Mouse (Mus musculus) heart, embryonic 10.5 days (tissue): ENCODE data around the gene Rbm48. TPM values are rescaled to one million over a fixed set of nuclear protein-coding genes. Genes with fewer than 3 reads are reported as not detected.

Experiments
- DNase-seq: peaks from one replicate; pipeline ENCODE4 v3.0.0-alpha.2; 2017; ENCODE audit warnings: low spot score
- H3K27ac ChIP-seq: fragments of 300-500 bp; sonication (generic); 2 replicates; pipeline ENCODE4 v1.5.1; 2016; ENCODE audit warnings: mild to moderate bottlenecking
- H3K27me3 ChIP-seq: fragments of 300-500 bp; sonication (generic); 2 replicates; pipeline ENCODE4 v1.6.1; 2016; ENCODE audit warnings: mild to moderate bottlenecking; ENCODE audit not compliant: poor library complexity, insufficient read depth, severe bottlenecking
- H3K36me3 ChIP-seq: fragments of 300-500 bp; sonication (generic); 2 replicates; pipeline ENCODE4 v1.6.1; 2016; ENCODE audit warnings: mild to moderate bottlenecking, moderate library complexity
- H3K4me1 ChIP-seq: fragments of 300-500 bp; sonication (generic); 2 replicates; pipeline ENCODE4 v1.6.1; 2016; ENCODE audit warnings: mild to moderate bottlenecking
- H3K4me3 ChIP-seq: fragments of 300-500 bp; sonication (generic); 2 replicates; pipeline ENCODE4 v1.5.1; 2016; ENCODE audit warnings: mild to moderate bottlenecking, moderate library complexity
- H3K9me3 ChIP-seq: fragments of 300-500 bp; sonication (generic); 2 replicates; pipeline ENCODE4 v1.6.1; 2016; ENCODE audit warnings: mild to moderate bottlenecking, moderate library complexity
- WGBS: fragments of 180-500 bp; shearing (Covaris S2); methylation state at CpG from one replicate; pipeline ENCODE4 v1.1.7; 2016; 5-methylcytosine and 5-hydroxymethylcytosine counted together
- polyA plus RNA-seq: library from polyadenylated mRNA; unstranded; fragments of >200 nt; fragmentation: Nextera tagmentation; extraction: Ambion mirVana; gene quantifications from 2 replicates; pipeline ENCODE4 v1.2.1, GENCODE M21; 2016

Rbm48 gene
- polyA plus RNA-seq, 1 experiment from 2014 or later: 11.4 TPM

DNA sequence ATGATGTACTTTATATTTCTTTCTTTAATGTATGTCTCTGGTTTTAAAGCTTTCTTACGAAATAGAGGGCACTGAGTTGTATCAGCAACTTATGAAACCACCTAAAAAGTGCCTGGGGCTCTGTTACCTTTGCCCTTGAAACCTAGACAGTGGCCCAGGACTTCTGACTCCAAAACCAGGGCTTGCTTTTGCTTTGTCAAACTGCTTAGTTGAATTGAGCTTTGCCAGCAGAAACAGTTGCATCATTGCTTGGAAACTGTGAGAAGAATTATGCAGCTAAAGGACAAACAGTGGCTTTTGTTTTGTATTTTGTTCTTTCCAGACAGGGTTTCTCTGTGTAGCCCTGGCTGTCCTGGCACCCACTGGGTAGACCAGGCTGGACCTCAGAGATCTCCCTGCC, 3.9 kb upstream of the Rbm48 start:
- no peak for DNase-seq
- Histone ChIP-seq H3K36me3 (peaks cover 14% of the 10 kb centered on the region; the same call in 1 of the 2 replicates), H3K4me1 (peaks cover 7% of the 10 kb centered on the region), H3K27me3 (no peaks in the 10 kb centered on the region), H3K9me3 (no peaks in the 10 kb centered on the region), H3K27ac (no peak overlapping the region), H3K4me3 (no peak overlapping the region)
- 76% methylated on average over 1 of the region's 1 CpGs for WGBS

- no peak overlapping the region for H3K4me3 ChIP-seq
- H3K27me3 ChIP-seq: no peaks in the 10 kb centered on the region
- DNase-seq: no peak
- 84% methylated on average over 5 of the region's 5 CpGs for WGBS
- H3K27ac ChIP-seq: no peak overlapping the region
- H3K36me3 ChIP-seq: peaks cover 3% of the 10 kb centered on the region; the same call in 1 of the 2 replicates
- peaks cover 13% of the 10 kb centered on the region for H3K4me1 ChIP-seq
- no peaks in the 10 kb centered on the region for H3K9me3 ChIP-seq
Measured at GRCm38 (mm10) chr5:3598766-3599165, 2.4 kb upstream of the Rbm48 start.

- H3K27ac ChIP-seq: no peak overlapping the region
Measured at GRCm38 (mm10) chr5:3597171-3597570, 786 bp upstream of the Rbm48 start.

GRCm38 (mm10) chr5:3595693-3596398, 539 bp downstream of the Rbm48 start, which contains the start of gene Pex1:
TSS of gene Pex1 (plus strand) at chr5:3596066.
- Histone ChIP-seq H3K4me3 (peak within 1 kb of the TSS; percentile 87), H3K9me3 (no peaks in the 10 kb centered on the region), H3K4me1 (peaks cover 13% of the 10 kb centered on the region), H3K27me3 (no peaks in the 10 kb centered on the region), H3K36me3 (peaks cover 12% of the 10 kb centered on the region), H3K27ac (peak within 1 kb of the TSS; percentile 90)
- peak; percentile 99 for DNase-seq
- under 1% methylated on average over 50 of the region's 50 CpGs for WGBS

More at GRCm38 (mm10) chr5:3597171-3597570, 786 bp upstream of the Rbm48 start:
- H3K9me3 ChIP-seq: no peaks in the 10 kb centered on the region
- H3K4me1 ChIP-seq: peaks cover 13% of the 10 kb centered on the region
- no peak for DNase-seq
- H3K4me3 ChIP-seq: peak overlapping the region; percentile 87
- H3K36me3 ChIP-seq: no peaks in the 10 kb centered on the region
- H3K27me3 ChIP-seq: no peaks in the 10 kb centered on the region

DNA sequence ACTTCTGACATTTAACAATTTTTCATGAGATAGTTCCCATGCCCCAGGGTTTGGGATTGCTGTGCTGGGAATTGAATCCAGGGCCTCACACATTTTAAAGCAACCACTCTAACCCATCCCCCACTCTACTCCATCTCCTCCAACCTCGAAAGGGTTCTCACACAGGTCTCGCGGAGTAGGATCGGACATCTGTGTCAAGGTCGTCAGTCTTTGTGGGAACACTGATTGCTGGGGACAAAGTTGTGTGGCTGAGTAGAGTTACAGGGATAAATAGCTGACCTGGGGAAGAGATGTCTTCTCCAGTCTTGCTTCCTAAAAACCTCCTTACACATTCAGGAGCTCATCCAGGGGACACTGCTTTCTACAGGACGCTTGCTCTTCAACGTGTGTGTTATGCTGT, 17.3 kb downstream of the Rbm48 start:
- Histone ChIP-seq H3K4me3 (no peak overlapping the region), H3K36me3 (peaks cover 94% of the 10 kb centered on the region), H3K9me3 (peaks cover 7% of the 10 kb centered on the region; the same call in 1 of the 2 replicates), H3K27me3 (no peaks in the 10 kb centered on the region), H3K4me1 (no peaks in the 10 kb centered on the region), H3K27ac (no peak overlapping the region)
- no peak for DNase-seq
- 91% methylated on average over 7 of the region's 7 CpGs for WGBS

GRCm38 (mm10) chr5:3577939-3578338, 18.4 kb downstream of the Rbm48 start:
- no peak overlapping the region for H3K4me3 ChIP-seq
- H3K4me1 ChIP-seq: no peaks in the 10 kb centered on the region
- no peaks in the 10 kb centered on the region for H3K27me3 ChIP-seq
- H3K36me3 ChIP-seq: peaks cover 95% of the 10 kb centered on the region
- H3K9me3 ChIP-seq: peaks cover 7% of the 10 kb centered on the region; the same call in 1 of the 2 replicates
- 98% methylated on average over 2 of the region's 2 CpGs for WGBS
- no peak overlapping the region for H3K27ac ChIP-seq
- DNase-seq: no peak

- no peak for DNase-seq
- no peak overlapping the region for H3K27ac ChIP-seq
- H3K36me3 ChIP-seq: peaks cover 99% of the 10 kb centered on the region
- no peaks in the 10 kb centered on the region for H3K27me3 ChIP-seq
- no peaks in the 10 kb centered on the region for H3K4me1 ChIP-seq
- H3K4me3 ChIP-seq: no peak overlapping the region
- peaks cover 7% of the 10 kb centered on the region; the same call in 1 of the 2 replicates for H3K9me3 ChIP-seq
- WGBS: 91% methylated on average over 2 of the region's 2 CpGs
Measured at GRCm38 (mm10) chr5:3574825-3575224, 21.6 kb downstream of the Rbm48 start.

- Histone ChIP-seq H3K36me3 (peaks cover 99% of the 10 kb centered on the region), H3K27me3 (no peaks in the 10 kb centered on the region), H3K27ac (no peak within 1 kb of the TSS), H3K9me3 (peaks cover 7% of the 10 kb centered on the region; the same call in 1 of the 2 replicates), H3K4me3 (no peak within 1 kb of the TSS), H3K4me1 (no peaks in the 10 kb centered on the region)
- 94% methylated on average over 4 of the region's 4 CpGs for WGBS
- no peak for DNase-seq
Measured at GRCm38 (mm10) chr5:3571266-3571665, 25.1 kb downstream of the Rbm48 start, which contains the start of gene 1700109H08Rik. TSS of gene 1700109H08Rik (plus strand) at chr5:3571566.

DNA sequence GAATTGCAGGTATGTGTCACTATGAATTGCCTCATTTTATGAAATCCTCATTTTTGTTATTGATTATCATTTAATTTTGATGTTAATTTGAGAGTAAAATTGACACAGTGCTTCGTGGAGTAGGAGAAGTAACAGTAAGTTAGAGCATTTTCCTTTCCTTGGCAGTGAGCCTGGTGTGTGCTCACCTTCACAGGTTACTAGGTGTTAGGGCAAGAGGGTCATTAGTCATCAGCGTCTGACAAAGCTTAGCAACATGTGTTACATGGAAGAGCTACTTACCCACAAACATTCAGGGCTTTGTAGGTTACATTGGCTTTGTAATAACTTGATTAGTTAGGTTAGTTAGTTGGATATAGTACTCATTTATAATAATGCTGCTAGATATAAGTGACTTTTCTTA, 42.2 kb downstream of the Rbm48 start:
- WGBS: 87% methylated on average over 2 of the region's 2 CpGs
- no peak for DNase-seq
- Histone ChIP-seq H3K27me3 (no peaks in the 10 kb centered on the region), H3K27ac (no peak overlapping the region), H3K4me3 (no peak overlapping the region), H3K4me1 (no peaks in the 10 kb centered on the region), H3K36me3 (peaks cover 39% of the 10 kb centered on the region), H3K9me3 (no peaks in the 10 kb centered on the region)

DNA sequence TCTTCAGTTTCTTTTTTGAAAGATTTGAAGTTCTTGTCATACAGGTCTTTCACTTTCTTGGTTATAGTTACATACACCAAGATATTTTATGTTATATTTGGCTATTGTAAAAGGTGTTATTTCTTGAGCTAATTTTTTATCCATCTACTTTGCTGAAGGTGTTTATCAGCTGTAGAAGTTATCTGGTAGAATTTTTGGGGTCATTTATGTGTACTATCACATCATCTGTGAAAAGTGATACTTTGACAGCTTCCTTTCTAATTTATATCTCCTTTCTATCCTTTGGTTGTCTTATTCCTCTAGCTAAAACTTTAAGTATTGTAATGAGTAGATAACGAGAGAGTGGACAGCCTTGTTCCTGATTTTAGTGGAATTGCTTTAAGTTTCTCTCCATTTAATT, 44.9 kb downstream of the Rbm48 start:
- WGBS: 100% methylated on average over 1 of the region's 1 CpGs
- Histone ChIP-seq H3K9me3 (no peaks in the 10 kb centered on the region), H3K36me3 (peaks cover 22% of the 10 kb centered on the region), H3K4me1 (no peaks in the 10 kb centered on the region), H3K4me3 (no peak overlapping the region), H3K27ac (no peak overlapping the region), H3K27me3 (no peaks in the 10 kb centered on the region)
- no peak for DNase-seq

GRCm38 (mm10) chr5:3546226-3546625, 50.2 kb downstream of the Rbm48 start:
- Histone ChIP-seq H3K4me1 (peaks cover 11% of the 10 kb centered on the region), H3K27ac (no peak overlapping the region), H3K9me3 (no peaks in the 10 kb centered on the region; the same call in 1 of the 2 replicates), H3K36me3 (peaks cover 10% of the 10 kb centered on the region), H3K4me3 (no peak overlapping the region), H3K27me3 (no peaks in the 10 kb centered on the region)
- DNase-seq: no peak
- WGBS: 77% methylated on average over 1 of the region's 1 CpGs

GRCm38 (mm10) chr5:3544480-3544769, 52.0 kb downstream of the Rbm48 start:
- H3K36me3 ChIP-seq: peaks cover 10% of the 10 kb centered on the region
- no peaks in the 10 kb centered on the region for H3K27me3 ChIP-seq
- peaks cover 11% of the 10 kb centered on the region for H3K4me1 ChIP-seq
- peak overlapping the region; percentile 96; the same call in 1 of the 2 replicates for H3K27ac ChIP-seq
- 13% methylated on average over 7 of the region's 7 CpGs for WGBS
- H3K9me3 ChIP-seq: no peaks in the 10 kb centered on the region; the same call in 1 of the 2 replicates
- DNase-seq: no peak
- peak overlapping the region; percentile 88 for H3K4me3 ChIP-seq

GRCm38 (mm10) chr5:3543629-3544479, 52.5 kb downstream of the Rbm48 start, which contains the start of gene Fam133b:
TSS of gene Fam133b (plus strand) at chr5:3543833.
- under 1% methylated on average over 80 of the region's 80 CpGs for WGBS
- H3K27me3 ChIP-seq: no peaks in the 10 kb centered on the region
- H3K9me3 ChIP-seq: no peaks in the 10 kb centered on the region; the same call in 1 of the 2 replicates
- H3K36me3 ChIP-seq: peaks cover 10% of the 10 kb centered on the region
- H3K27ac ChIP-seq: peak within 1 kb of the TSS; percentile 96
- peaks cover 11% of the 10 kb centered on the region for H3K4me1 ChIP-seq
- peak; percentile 96 for DNase-seq
- H3K4me3 ChIP-seq: peak within 1 kb of the TSS; percentile 88
